Mouse (Mus musculus): ENCODE results near the gene Lrrc61. TPM values are rescaled to one million over a fixed set of nuclear protein-coding genes. Genes with fewer than 3 reads are reported as not detected.

Lrrc61 gene
- polyA plus RNA-seq, 1 experiment from 2014 or later: 8.1 TPM

GRCm38 (mm10) chr6:48537105-48537954, 17.3 kb upstream of the Lrrc61 start, which contains the start of gene Atp6v0e2:
Gene Atp6v0e2, plus strand, starts transcription at chr6:48537615.
- peak within 1 kb of the TSS; percentile 43 for H3K9ac ChIP-seq
- H3K27me3 ChIP-seq (replicated peaks): no peaks in the 10 kb centered on the region
- peak within 1 kb of the TSS; percentile 45 for H3K4me3 ChIP-seq (replicated peaks)
- H3K4me1 ChIP-seq (replicated peaks): peaks cover 4% of the 10 kb centered on the region
- no peaks in the 10 kb centered on the region for H3K36me3 ChIP-seq
- 0 out of 2 replicates have a peak within 1 kb of the TSS, but pooled peaks have one; percentile 48 for H3K27ac ChIP-seq
- ATAC-seq: peak; percentile 91
- no peaks in the 10 kb centered on the region for H3K9me3 ChIP-seq
- peak within 1 kb of the TSS; percentile 70 for H3K4me2 ChIP-seq (replicated peaks)
- 6% methylated on average over 38 of the region's 38 CpGs for whole genome bisulfite sequencing

- Histone ChIP-seq H3K27me3 (replicated peaks) (no peaks in the 10 kb centered on the region), H3K9me3 (no peaks in the 10 kb centered on the region), H3K4me2 (replicated peaks) (no peak overlapping the region), H3K9ac (no peak overlapping the region), H3K36me3 (no peaks in the 10 kb centered on the region), H3K27ac (no peak overlapping the region), H3K4me1 (replicated peaks) (peaks cover 4% of the 10 kb centered on the region), H3K4me3 (replicated peaks) (no peak overlapping the region)
- no peak for ATAC-seq
- 78% methylated on average over 4 of the region's 5 CpGs for WGBS
Measured at GRCm38 (mm10) chr6:48538841-48539737, 15.5 kb upstream of the Lrrc61 start.

- Histone ChIP-seq H3K4me1 (replicated peaks) (peaks cover 4% of the 10 kb centered on the region), H3K27me3 (replicated peaks) (no peaks in the 10 kb centered on the region), H3K4me2 (replicated peaks) (no peak overlapping the region), H3K27ac (no peak overlapping the region), H3K36me3 (no peaks in the 10 kb centered on the region), H3K9ac (no peak overlapping the region), H3K4me3 (replicated peaks) (no peak overlapping the region), H3K9me3 (no peaks in the 10 kb centered on the region)
- ATAC-seq: no peak
- 73% methylated on average over 5 of the region's 5 CpGs for WGBS
Measured at GRCm38 (mm10) chr6:48539860-48540259, 14.7 kb upstream of the Lrrc61 start.

GRCm38 (mm10) chr6:48540721-48541120, 13.9 kb upstream of the Lrrc61 start:
- no peaks in the 10 kb centered on the region for H3K36me3 ChIP-seq
- WGBS: 48% methylated on average over 3 of the region's 3 CpGs
- H3K27ac ChIP-seq: no peak overlapping the region
- peaks cover 4% of the 10 kb centered on the region for H3K4me1 ChIP-seq (replicated peaks)
- ATAC-seq: no peak
- no peak overlapping the region for H3K4me2 ChIP-seq (replicated peaks)
- no peak overlapping the region for H3K9ac ChIP-seq
- no peaks in the 10 kb centered on the region for H3K27me3 ChIP-seq (replicated peaks)
- H3K4me3 ChIP-seq (replicated peaks): no peak overlapping the region
- no peaks in the 10 kb centered on the region for H3K9me3 ChIP-seq

GRCm38 (mm10) chr6:48541560-48542450, 12.8 kb upstream of the Lrrc61 start:
- Histone ChIP-seq H3K27ac (no peak overlapping the region), H3K36me3 (no peaks in the 10 kb centered on the region), H3K9ac (no peak overlapping the region), H3K27me3 (replicated peaks) (no peaks in the 10 kb centered on the region), H3K4me3 (replicated peaks) (no peak overlapping the region), H3K4me1 (replicated peaks) (peaks cover 4% of the 10 kb centered on the region), H3K9me3 (no peaks in the 10 kb centered on the region), H3K4me2 (replicated peaks) (no peak overlapping the region)
- 0 out of 2 replicates have a peak, but pooled peaks have one; percentile 8 for ATAC-seq
- WGBS: 27% methylated on average over 7 of the region's 7 CpGs

GRCm38 (mm10) chr6:48542631-48543030, 12.0 kb upstream of the Lrrc61 start:
- Histone ChIP-seq H3K4me2 (replicated peaks) (no peak overlapping the region), H3K4me1 (replicated peaks) (peaks cover 4% of the 10 kb centered on the region; the same call in 1 of the 2 replicates), H3K36me3 (no peaks in the 10 kb centered on the region), H3K27ac (no peak overlapping the region), H3K9ac (no peak overlapping the region), H3K4me3 (replicated peaks) (no peak overlapping the region), H3K9me3 (no peaks in the 10 kb centered on the region), H3K27me3 (replicated peaks) (no peaks in the 10 kb centered on the region)
- no peak for ATAC-seq
- WGBS: 88% methylated on average over 3 of the region's 3 CpGs

- no peak overlapping the region for H3K4me3 ChIP-seq (replicated peaks)
- H3K9ac ChIP-seq: no peak overlapping the region
- no peaks in the 10 kb centered on the region for H3K36me3 ChIP-seq
- no peak overlapping the region for H3K4me2 ChIP-seq (replicated peaks)
- 72% methylated on average over 5 of the region's 5 CpGs for WGBS
- no peak overlapping the region for H3K27ac ChIP-seq
- peaks cover 4% of the 10 kb centered on the region; the same call in 1 of the 2 replicates for H3K4me1 ChIP-seq (replicated peaks)
- H3K27me3 ChIP-seq (replicated peaks): no peaks in the 10 kb centered on the region
- H3K9me3 ChIP-seq: no peaks in the 10 kb centered on the region
- ATAC-seq: no peak
Measured at GRCm38 (mm10) chr6:48545251-48545650, 9.3 kb upstream of the Lrrc61 start.

GRCm38 (mm10) chr6:48546271-48546670, 8.3 kb upstream of the Lrrc61 start:
- ATAC-seq: no peak; the same call in 1 of the 2 replicates
- Histone ChIP-seq H3K27me3 (replicated peaks) (no peaks in the 10 kb centered on the region), H3K36me3 (no peaks in the 10 kb centered on the region), H3K4me1 (replicated peaks) (peaks cover 4% of the 10 kb centered on the region; the same call in 1 of the 2 replicates), H3K27ac (no peak overlapping the region), H3K9ac (no peak overlapping the region), H3K9me3 (no peaks in the 10 kb centered on the region), H3K4me2 (replicated peaks) (no peak overlapping the region), H3K4me3 (replicated peaks) (no peak overlapping the region)
- WGBS: 70% methylated on average over 1 of the region's 1 CpGs

- Histone ChIP-seq H3K27ac (no peak overlapping the region), H3K27me3 (replicated peaks) (no peaks in the 10 kb centered on the region), H3K9me3 (no peaks in the 10 kb centered on the region), H3K9ac (no peak overlapping the region), H3K4me2 (replicated peaks) (no peak overlapping the region), H3K4me1 (replicated peaks) (peaks cover 4% of the 10 kb centered on the region; the same call in 1 of the 2 replicates), H3K4me3 (replicated peaks) (no peak overlapping the region), H3K36me3 (no peaks in the 10 kb centered on the region)
- WGBS: 50% methylated on average over 4 of the region's 4 CpGs
- ATAC-seq: no peak
Measured at GRCm38 (mm10) chr6:48546858-48547257, 7.7 kb upstream of the Lrrc61 start.

- H3K27me3 ChIP-seq (replicated peaks): no peaks in the 10 kb centered on the region
- no peak overlapping the region for H3K27ac ChIP-seq
- H3K9ac ChIP-seq: no peak overlapping the region
- H3K9me3 ChIP-seq: no peaks in the 10 kb centered on the region
- H3K4me1 ChIP-seq (replicated peaks): no peaks in the 10 kb centered on the region
- no peak for ATAC-seq
- H3K4me2 ChIP-seq (replicated peaks): no peak overlapping the region
- WGBS: 79% methylated on average over 6 of the region's 6 CpGs
- H3K4me3 ChIP-seq (replicated peaks): no peak overlapping the region
- no peaks in the 10 kb centered on the region for H3K36me3 ChIP-seq
Measured at GRCm38 (mm10) chr6:48548314-48548713, 6.3 kb upstream of the Lrrc61 start.

GRCm38 (mm10) chr6:48552918-48553317, 1.7 kb upstream of the Lrrc61 start:
- no peak for ATAC-seq
- Histone ChIP-seq H3K4me3 (replicated peaks) (no peak overlapping the region), H3K27ac (no peak overlapping the region), H3K9ac (no peak overlapping the region), H3K27me3 (replicated peaks) (no peaks in the 10 kb centered on the region), H3K4me1 (replicated peaks) (0 out of 2 replicates have a peak, but pooled peaks cover 7% of the 10 kb centered on the region), H3K9me3 (no peaks in the 10 kb centered on the region), H3K4me2 (replicated peaks) (no peak overlapping the region), H3K36me3 (no peaks in the 10 kb centered on the region)
- 47% methylated on average over 4 of the region's 4 CpGs for WGBS
